ENCODE assay signal across 7 mouse cellular contexts in genomic region chr2:130296134-130296745, GRCm38 (mm10). TPM values are rescaled to one million over a fixed set of nuclear protein-coding genes. Genes with fewer than 3 reads are reported as not detected.
DNase-seq lines count a peak whose midpoint lies in the region; ATAC-seq lines count a peak whose summit lies in the region.

No protein-coding gene starts in this region.

- no peaks in the 10 kb centered on the region for H3K9me3 ChIP-seq in megakaryocyte, embryonic 14.5 days
- no peaks in the 10 kb centered on the region for H3K9me3 ChIP-seq in forebrain, embryonic 16.5 days (ENCODE audit: control insufficient read depth, low read length)
- H3K9me3 ChIP-seq in liver, embryonic 12.5 days (replicated peaks): no peaks in the 10 kb centered on the region
- no peaks in the 10 kb centered on the region for H3K9me3 ChIP-seq in stomach, embryonic 16.5 days (replicated peaks; ENCODE audit: control insufficient read depth, low read length)

- peak overlapping the region; percentile 65; the same call in 1 of the 2 replicates for H3K27ac ChIP-seq in forebrain, embryonic 16.5 days (ENCODE audit: low read length)
- H3K27ac ChIP-seq in liver, embryonic 12.5 days: no peak overlapping the region
- no peak overlapping the region for H3K27ac ChIP-seq in stomach, embryonic 16.5 days (ENCODE audit: low read length)

- H3K4me1 ChIP-seq in megakaryocyte, embryonic 14.5 days: peaks cover 41% of the 10 kb centered on the region
- peaks cover 20% of the 10 kb centered on the region for H3K4me1 ChIP-seq in forebrain, embryonic 16.5 days (replicated peaks; ENCODE audit: control insufficient read depth, insufficient read depth, low read length)
- peaks cover 26% of the 10 kb centered on the region for H3K4me1 ChIP-seq in liver, embryonic 12.5 days
- H3K4me1 ChIP-seq in stomach, embryonic 16.5 days (ENCODE audit: control insufficient read depth, insufficient read depth, low read length): peaks cover 15% of the 10 kb centered on the region; the same call in 1 of the 2 replicates

- ATAC-seq in megakaryocyte, adult 5-6 weeks (ENCODE audit: poor library complexity, severe bottlenecking): no peak
- ATAC-seq in forebrain, embryonic 16.5 days: no peak; the same call in 1 of the 2 replicates
- no peak for ATAC-seq in liver, embryonic 12.5 days
- peak; percentile 14; the same call in 1 of the 2 replicates for ATAC-seq in stomach, embryonic 16.5 days (ENCODE audit: insufficient read depth, low FRiP score)

- H3K36me3 ChIP-seq in megakaryocyte, embryonic 14.5 days (replicated peaks; ENCODE audit: low read length): no peaks in the 10 kb centered on the region
- no peaks in the 10 kb centered on the region for H3K36me3 ChIP-seq in forebrain, embryonic 16.5 days (ENCODE audit: control insufficient read depth, insufficient read depth)
- H3K36me3 ChIP-seq in liver, embryonic 12.5 days: no peaks in the 10 kb centered on the region
- no peaks in the 10 kb centered on the region for H3K36me3 ChIP-seq in stomach, embryonic 16.5 days (ENCODE audit: control insufficient read depth, insufficient read depth, low read length)

- peak overlapping the region; percentile 69 for H3K4me2 ChIP-seq in forebrain, embryonic 16.5 days (ENCODE audit: low read length)
- H3K4me2 ChIP-seq in liver, embryonic 12.5 days: peak overlapping the region; percentile 68
- peak overlapping the region; percentile 73 for H3K4me2 ChIP-seq in stomach, embryonic 16.5 days (ENCODE audit: low read depth, low read length)

- no peak for DNase-seq in adrenal gland, adult 8-10 months
- no peak for DNase-seq in right cerebral cortex, postnatal 4 days

- peak overlapping the region; percentile 87 for H3K9ac ChIP-seq in forebrain, embryonic 16.5 days (replicated peaks; ENCODE audit: low read depth, low read length)
- H3K9ac ChIP-seq in liver, embryonic 12.5 days: no peak overlapping the region
- H3K9ac ChIP-seq in stomach, embryonic 16.5 days (ENCODE audit: low read length): peak overlapping the region; percentile 88

- 3% methylated on average over 20 of the region's 20 CpGs for WGBS in forebrain, embryonic 16.5 days
- WGBS in liver, embryonic 12.5 days (ENCODE audit: insufficient replicate concordance): 6% methylated on average over 20 of the region's 20 CpGs
- WGBS in stomach, embryonic 16.5 days: 2% methylated on average over 20 of the region's 20 CpGs

- H3K4me3 ChIP-seq in megakaryocyte, embryonic 14.5 days (replicated peaks): peak overlapping the region; percentile 88
- H3K4me3 ChIP-seq in forebrain, embryonic 16.5 days (replicated peaks; ENCODE audit: low read length): peak overlapping the region; percentile 70
- peak overlapping the region; percentile 57 for H3K4me3 ChIP-seq in liver, embryonic 12.5 days
- H3K4me3 ChIP-seq in stomach, embryonic 16.5 days (replicated peaks; ENCODE audit: low read length): peak overlapping the region; percentile 68

- H3K27me3 ChIP-seq in megakaryocyte, embryonic 14.5 days (replicated peaks): peaks cover 95% of the 10 kb centered on the region
- H3K27me3 ChIP-seq in forebrain, embryonic 16.5 days (replicated peaks; ENCODE audit: control insufficient read depth, insufficient read depth, low read length): no peaks in the 10 kb centered on the region
- peaks cover 93% of the 10 kb centered on the region for H3K27me3 ChIP-seq in liver, embryonic 12.5 days (replicated peaks)
- 0 out of 2 replicates have a peak, but pooled peaks cover 8% of the 10 kb centered on the region for H3K27me3 ChIP-seq in stomach, embryonic 16.5 days (ENCODE audit: control insufficient read depth, insufficient read depth, low read length)

RNA-seq across cellular contexts. Expression of gene Ebf4, which starts 1.3 kb away (rescaled TPM):
- polyA plus RNA-seq in megakaryocyte, embryonic 14.5 days (2012; ENCODE audit: insufficient read depth, low replicate concordance): not detected in 2 replicates
- total RNA-seq in megakaryocyte, adult 5-6 weeks (2015): not detected in 2 replicates
- total RNA-seq in megakaryocyte, adult 5-6 weeks (2017): not detected in 2 replicates
- 2.7 and 3.7 TPM in 2 replicates for polyA plus RNA-seq in forebrain, embryonic 16.5 days (2015; fragmentation: Nextera tagmentation; extraction: Ambion mirVana)
- 0.41 and 0.61 TPM in 2 replicates for polyA plus RNA-seq in liver, embryonic 12.5 days (2016; fragmentation: Nextera tagmentation; extraction: Ambion mirVana)
- polyA plus RNA-seq in stomach, embryonic 16.5 days (2015; fragmentation: Nextera tagmentation; extraction: Ambion mirVana): 1.4 and 2.1 TPM in 2 replicates
- total RNA-seq in adrenal gland, adult 8-10 months (2022): 1 to 10 TPM; 4.2 to 8.4 (median 6.0) TPM

RNA-seq across cellular contexts. Expression of gene Idh3b, which starts 11.9 kb away (rescaled TPM):
- polyA plus RNA-seq in megakaryocyte, embryonic 14.5 days (2012; ENCODE audit: insufficient read depth, low replicate concordance): 15.2 and 70.1 TPM in 2 replicates
- 132 and 136 TPM in 2 replicates for total RNA-seq in megakaryocyte, adult 5-6 weeks (2015)
- 85.6 and 92.9 TPM in 2 replicates for total RNA-seq in megakaryocyte, adult 5-6 weeks (2017)
- polyA plus RNA-seq in forebrain, embryonic 16.5 days (2015; fragmentation: Nextera tagmentation; extraction: Ambion mirVana): 176 and 179 TPM in 2 replicates
- polyA plus RNA-seq in liver, embryonic 12.5 days (2016; fragmentation: Nextera tagmentation; extraction: Ambion mirVana): 123 and 127 TPM in 2 replicates
- 185 and 187 TPM in 2 replicates for polyA plus RNA-seq in stomach, embryonic 16.5 days (2015; fragmentation: Nextera tagmentation; extraction: Ambion mirVana)
- total RNA-seq in adrenal gland, adult 8-10 months (2022): 100 to 1,000 TPM; 268 to 359 (median 297) TPM

RNA-seq across cellular contexts. Expression of gene Nop56, which starts 22.0 kb away (rescaled TPM):
- 6.3 and 81.0 TPM in 2 replicates for polyA plus RNA-seq in megakaryocyte, embryonic 14.5 days (2012; ENCODE audit: insufficient read depth, low replicate concordance)
- 104 and 111 TPM in 2 replicates for total RNA-seq in megakaryocyte, adult 5-6 weeks (2015)
- 138 and 139 TPM in 2 replicates for total RNA-seq in megakaryocyte, adult 5-6 weeks (2017)
- polyA plus RNA-seq in forebrain, embryonic 16.5 days (2015; fragmentation: Nextera tagmentation; extraction: Ambion mirVana): 287 and 297 TPM in 2 replicates
- polyA plus RNA-seq in liver, embryonic 12.5 days (2016; fragmentation: Nextera tagmentation; extraction: Ambion mirVana): 377 and 389 TPM in 2 replicates
- 221 and 222 TPM in 2 replicates for polyA plus RNA-seq in stomach, embryonic 16.5 days (2015; fragmentation: Nextera tagmentation; extraction: Ambion mirVana)
- 100 to 1,000 TPM in 3 of 4 experiments, 10 to 100 TPM in 1; 80.0 to 120 (median 115) TPM for total RNA-seq in adrenal gland, adult 8-10 months (2022)
